Comparison of ENCODE assay signal across 36 mouse cellular contexts in the genomic region with DNA sequence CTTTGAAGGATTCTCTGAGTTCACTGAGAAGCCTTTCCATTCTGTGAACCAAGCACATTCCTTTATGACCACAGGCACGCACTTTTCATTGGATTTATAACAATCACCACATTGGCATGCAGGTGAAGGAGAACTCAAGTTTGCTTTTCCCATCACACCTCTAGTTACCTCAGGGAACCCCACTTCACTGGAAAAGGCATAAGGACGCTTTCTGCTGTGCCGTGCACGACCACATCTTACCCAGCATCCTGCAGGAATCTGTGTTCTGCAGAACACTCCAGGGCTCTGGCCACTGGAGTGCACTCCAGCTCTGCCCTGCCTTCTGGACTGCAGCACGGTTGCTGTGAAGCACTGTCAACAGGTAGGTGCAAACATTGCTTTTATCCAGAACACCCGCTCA. TPM values are rescaled to one million over a fixed set of nuclear protein-coding genes. Genes with fewer than 3 reads are reported as not detected.
DNase-seq lines count a peak whose midpoint lies in the region; ATAC-seq and TF ChIP-seq lines count a peak whose summit lies in the region.
"Had no signal": no experiment of that assay in that cellular context is flagged by ENCODE, and none has a peak within 500 bp of the region (broad histone marks: within the 10 kb centered on the region; RNA-seq: fewer than 3 reads in every experiment).

No protein-coding gene starts in this region.

- peak; percentile 33 for DNase-seq in NIH3T3 (ENCODE audit: low read depth)
- DNase-seq in lung, adult 2 months: peak; percentile 64
- DNase-seq in lung, postnatal 10 days: peak; percentile 69
- DNase-seq in cerebellum, adult 9-10 months: no peak
- DNase-seq in adrenal gland, adult 18-20 months (ENCODE audit: low spot score in 2 of 2): no peak
- DNase-seq: adrenal gland, adult 2 months; adrenal gland, postnatal 36 days; cerebellum, adult 18-20 months; cerebellum, postnatal 14 days; heart, postnatal 10 days; kidney, adult 11 months; kidney, postnatal 25 days; left cerebral cortex, postnatal 4 days; liver, postnatal 0 days; right cerebral cortex, adult 18-20 months; spleen, adult 18-20 months had no signal

- H3K4me2 ChIP-seq in stomach, embryonic 16.5 days (ENCODE audit: low read depth, low read length): no peak overlapping the region
- no peak overlapping the region for H3K4me2 ChIP-seq in forebrain, embryonic 15.5 days (replicated peaks)
- H3K4me2 ChIP-seq: heart, embryonic 13.5 days; hindbrain, embryonic 14.5 days; liver, embryonic 12.5 days; midbrain, embryonic 12.5 days; neural tube, embryonic 12.5 days had no signal

- no peak overlapping the region for H3K4me3 ChIP-seq in lung, adult 2 months (replicated peaks; ENCODE audit: extremely low read depth, low read depth, low read length)
- no peak overlapping the region for H3K4me3 ChIP-seq in stomach, embryonic 16.5 days (replicated peaks; ENCODE audit: low read length)
- H3K4me3 ChIP-seq in forebrain, embryonic 15.5 days: no peak overlapping the region
- H3K4me3 ChIP-seq: heart, embryonic 13.5 days; layer of hippocampus, adult 2 months; liver, embryonic 12.5 days; megakaryocyte, embryonic 14.5 days; midbrain, embryonic 12.5 days; myocyte; neural tube, embryonic 12.5 days had no signal

- no peaks in the 10 kb centered on the region for H3K27me3 ChIP-seq in stomach, embryonic 16.5 days (ENCODE audit: control insufficient read depth, insufficient read depth, low read length)
- no peaks in the 10 kb centered on the region for H3K27me3 ChIP-seq in forebrain, embryonic 15.5 days
- H3K27me3 ChIP-seq: heart, embryonic 13.5 days; liver, embryonic 12.5 days; midbrain, embryonic 12.5 days; neural tube, embryonic 12.5 days had no signal

- H3K9me3 ChIP-seq in stomach, embryonic 16.5 days (replicated peaks; ENCODE audit: control insufficient read depth, low read length): no peaks in the 10 kb centered on the region
- no peaks in the 10 kb centered on the region for H3K9me3 ChIP-seq in forebrain, embryonic 15.5 days
- H3K9me3 ChIP-seq: G1E; heart, embryonic 13.5 days; liver, embryonic 12.5 days; megakaryocyte, embryonic 14.5 days; midbrain, embryonic 12.5 days; neural tube, embryonic 12.5 days had no signal

- 54% methylated on average over 6 of the region's 6 CpGs for WGBS in lung, adult 2 months
- 59% methylated on average over 6 of the region's 6 CpGs for WGBS in stomach, embryonic 16.5 days
- WGBS in forebrain, embryonic 15.5 days: 84% methylated on average over 6 of the region's 6 CpGs

- no peak overlapping the region for H3K9ac ChIP-seq in stomach, embryonic 16.5 days (ENCODE audit: low read length)
- no peak overlapping the region for H3K9ac ChIP-seq in forebrain, embryonic 15.5 days (replicated peaks)
- H3K9ac ChIP-seq: heart, embryonic 13.5 days; hindbrain, embryonic 14.5 days; liver, embryonic 12.5 days; liver, postnatal 0 days; midbrain, embryonic 12.5 days; neural tube, embryonic 12.5 days had no signal

- H3K27ac ChIP-seq in stomach, embryonic 16.5 days (ENCODE audit: low read length): no peak overlapping the region
- no peak overlapping the region for H3K27ac ChIP-seq in forebrain, embryonic 15.5 days (replicated peaks)
- H3K27ac ChIP-seq: heart, embryonic 13.5 days; hindbrain, embryonic 14.5 days; layer of hippocampus, adult 2 months; liver, embryonic 12.5 days; midbrain, embryonic 12.5 days; neural tube, embryonic 12.5 days had no signal

- ATAC-seq in stomach, embryonic 16.5 days (ENCODE audit: insufficient read depth, low FRiP score): 0 out of 2 replicates have a peak, but pooled peaks have one; percentile 37
- no peak for ATAC-seq in forebrain, embryonic 15.5 days (replicated peaks)
- ATAC-seq: forebrain, embryonic 14.5 days; liver, embryonic 12.5 days; liver, postnatal 0 days had no signal

- H3K36me3 ChIP-seq in stomach, embryonic 16.5 days (ENCODE audit: control insufficient read depth, insufficient read depth, low read length): no peaks in the 10 kb centered on the region
- H3K36me3 ChIP-seq in forebrain, embryonic 15.5 days: no peaks in the 10 kb centered on the region
- H3K36me3 ChIP-seq: G1E; heart, embryonic 13.5 days; liver, embryonic 12.5 days; midbrain, embryonic 12.5 days; neural tube, embryonic 12.5 days had no signal

- peak; percentile 27; the same call in 1 of the 2 replicates for TF ChIP-seq CTCF in lung, adult 2 months (IDR thresholded peaks at IDR 0.05; ENCODE audit: insufficient read depth, low read length)

- peaks cover 5% of the 10 kb centered on the region for H3K4me1 ChIP-seq in lung, adult 2 months (ENCODE audit: control insufficient read depth, insufficient read depth, low read length)
- H3K4me1 ChIP-seq in stomach, embryonic 16.5 days (ENCODE audit: control insufficient read depth, insufficient read depth, low read length): no peaks in the 10 kb centered on the region
- no peaks in the 10 kb centered on the region for H3K4me1 ChIP-seq in forebrain, embryonic 15.5 days
- H3K4me1 ChIP-seq: heart, embryonic 13.5 days; liver, embryonic 12.5 days; midbrain, embryonic 12.5 days; neural tube, embryonic 12.5 days had no signal

- TF ChIP-seq POLR2A in lung, adult 2 months (IDR thresholded peaks at IDR 0.05; ENCODE audit: borderline replicate concordance, extremely low read depth, low read depth, low read length): peak; percentile 42; the same call in 1 of the 2 replicates

RNA-seq across cellular contexts. Expression of a gene that starts 13.9 kb away (rescaled TPM):
- polyA plus RNA-seq in lung, adult 2 months (2012; rRNA removed): 19.5 and 23.1 TPM in 2 replicates
- polyA plus RNA-seq in stomach, embryonic 16.5 days (2015; fragmentation: Nextera tagmentation; extraction: Ambion mirVana): 62.2 and 74.5 TPM in 2 replicates
- 77.1 and 79.1 TPM in 2 replicates for polyA plus RNA-seq in forebrain, embryonic 15.5 days (2015; fragmentation: Nextera tagmentation; extraction: Ambion mirVana)
- 10 to 100 TPM; 25.9 to 28.5 TPM for total RNA-seq in adrenal gland, adult 18-20 months (2021)

RNA-seq across cellular contexts. Expression of a gene that starts 55.0 kb away (rescaled TPM):
- 0.26 and 0.51 TPM in 2 replicates for polyA plus RNA-seq in lung, adult 2 months (2012; rRNA removed)
- polyA plus RNA-seq in stomach, embryonic 16.5 days (2015; fragmentation: Nextera tagmentation; extraction: Ambion mirVana): not detected in 2 replicates
- polyA plus RNA-seq in forebrain, embryonic 15.5 days (2015; fragmentation: Nextera tagmentation; extraction: Ambion mirVana): not detected in 2 replicates
- not detected for total RNA-seq in adrenal gland, adult 18-20 months (2021)
- total RNA-seq: adrenal gland, adult 2 months; adrenal gland, postnatal 36 days; gastrocnemius, adult 8-10 months; heart, adult 8-10 months; heart, postnatal 10 days; hematopoietic stem cell, adult 5-6 weeks; midbrain, postnatal 0 days had no signal
- polyA plus RNA-seq: adrenal gland, adult 2 months; G1E; gonadal fat pad, adult 2 months; heart, embryonic 13.5 days; kidney, embryonic 14.5 days; limb, embryonic 14.5 days; liver, embryonic 12.5 days; myocyte; neural tube, embryonic 12.5 days; thymus, postnatal 0 days had no signal

Comparison
In these comparisons a context has a peak if more than half of its experiments do, and no peak if none do; other contexts are left out.
1. DNase-seq: peak in NIH3T3 (single experiment), lung, adult 2 months (single experiment) and lung, postnatal 10 days (single experiment); none in cerebellum, adult 9-10 months (single experiment) and adrenal gland, adult 18-20 months (0 of 2).